Mouse (Mus musculus) ES-E14 (cell line): ENCODE measurements at regions not wholly inside any gene's neighbourhood (a gene's known extent, or its start where the extent isn't known, plus 50 kb on each side); places are given as distances from the start of the nearest gene placed in this dataset.

Experiments
- CHD2 ChIP-seq: IDR thresholded peaks from 2 replicates; pipeline ENCODE4 v1.6.1; 2014; ENCODE audit warnings: mild to moderate bottlenecking, low read depth, low read length, inconsistent platforms
- HCFC1 ChIP-seq: IDR thresholded peaks from 2 replicates; pipeline ENCODE4 v1.6.1; 2012; ENCODE audit warnings: low read length, inconsistent platforms, borderline replicate concordance; ENCODE audit not compliant: insufficient read depth
- MAFK ChIP-seq: IDR thresholded peaks from 2 replicates; pipeline ENCODE4 v1.6.1; 2014; ENCODE audit warnings: mild to moderate bottlenecking, low read depth, low read length, inconsistent platforms; ENCODE audit not compliant: insufficient read depth
- ZC3H11A ChIP-seq: IDR thresholded peaks from 2 replicates; pipeline ENCODE4 v1.6.1; 2012; ENCODE audit warnings: low read depth, mild to moderate bottlenecking, inconsistent platforms, low read length, borderline replicate concordance
- ZNF384 ChIP-seq: IDR thresholded peaks from 2 replicates; pipeline ENCODE4 v1.6.1; 2012; ENCODE audit warnings: low read depth, low read length, inconsistent platforms

- TF ChIP-seq ZC3H11A: no peak
- no peak for TF ChIP-seq MAFK
- no peak for TF ChIP-seq CHD2
- TF ChIP-seq HCFC1: no peak
- TF ChIP-seq ZNF384: no peak
Observed at GRCm38 (mm10) chr4:105604607-105605006, 185.1 kb upstream of the Gm12728 start.
